Mouse (Mus musculus): ENCODE measurements around the gene Rffl. TPM values are rescaled to one million over a fixed set of nuclear protein-coding genes. Genes with fewer than 3 reads are reported as not detected.

Rffl gene
- polyA plus RNA-seq, 1 experiment: 15.3 TPM

DNA sequence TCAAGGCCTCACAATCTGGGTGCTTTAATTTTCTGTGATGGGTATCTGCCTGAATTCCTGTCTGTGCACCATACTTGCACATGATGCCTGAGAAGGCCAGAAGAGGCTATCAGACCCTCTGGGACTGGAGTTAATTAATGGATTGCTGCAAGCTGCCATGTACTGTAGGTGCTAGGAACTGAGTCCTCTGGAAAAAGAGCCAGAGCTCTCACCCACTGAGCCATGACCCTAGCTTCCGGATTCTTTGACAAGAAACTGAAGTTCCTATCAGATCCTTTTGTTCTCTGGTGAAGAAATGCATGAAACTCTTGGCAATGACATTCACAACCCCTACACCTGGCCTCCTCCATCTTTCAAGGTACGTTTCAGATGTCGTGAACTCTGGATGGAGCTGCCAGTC, 24.1 kb downstream of the Rffl start:
- Histone ChIP-seq H3K4me3 (ENCODE audit: insufficient read depth, low read depth, low read length) (no peak overlapping the region), H3K27me3 (replicated peaks; ENCODE audit: control insufficient read depth, insufficient read depth, low read length) (no peaks in the 10 kb centered on the region), H3K4me1 (ENCODE audit: control insufficient read depth, insufficient read depth, low read length) (peaks cover 31% of the 10 kb centered on the region), H3K27ac (ENCODE audit: insufficient read depth, low read depth, low read length) (peak overlapping the region; percentile 81), H3K36me3 (ENCODE audit: control insufficient read depth, insufficient read depth, low read length) (no peaks in the 10 kb centered on the region)
- no peak for DNase-seq
- 50% methylated on average over 3 of the region's 3 CpGs for WGBS
- TF ChIP-seq POLR2A (IDR thresholded peaks at IDR 0.05; ENCODE audit: low read depth, low read length): no peak
- TF ChIP-seq CTCF (conservative IDR thresholded peaks at IDR 0.05; ENCODE audit: insufficient read depth, insufficient read length, low read depth, low read length): no peak

DNA sequence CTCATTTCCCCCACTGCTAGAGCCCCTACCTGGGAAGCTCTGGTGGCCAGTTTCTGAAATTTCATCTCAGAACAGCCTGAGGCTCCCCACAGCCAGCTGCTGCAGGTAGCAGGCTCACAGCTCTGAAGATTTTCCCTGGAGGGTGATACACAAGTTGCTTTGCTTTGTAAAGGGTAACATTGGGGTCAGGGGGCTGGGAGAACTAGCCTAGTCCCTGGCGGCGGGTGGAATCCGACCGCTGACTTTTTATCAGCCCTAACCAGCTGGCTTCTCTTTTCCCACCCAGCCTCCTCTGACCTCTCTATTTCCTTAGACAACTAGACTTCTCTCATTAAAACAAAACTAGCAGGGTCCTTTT, 25.0 kb downstream of the Rffl start:
- H3K4me3 ChIP-seq (ENCODE audit: insufficient read depth, low read depth, low read length): no peak overlapping the region

DNA sequence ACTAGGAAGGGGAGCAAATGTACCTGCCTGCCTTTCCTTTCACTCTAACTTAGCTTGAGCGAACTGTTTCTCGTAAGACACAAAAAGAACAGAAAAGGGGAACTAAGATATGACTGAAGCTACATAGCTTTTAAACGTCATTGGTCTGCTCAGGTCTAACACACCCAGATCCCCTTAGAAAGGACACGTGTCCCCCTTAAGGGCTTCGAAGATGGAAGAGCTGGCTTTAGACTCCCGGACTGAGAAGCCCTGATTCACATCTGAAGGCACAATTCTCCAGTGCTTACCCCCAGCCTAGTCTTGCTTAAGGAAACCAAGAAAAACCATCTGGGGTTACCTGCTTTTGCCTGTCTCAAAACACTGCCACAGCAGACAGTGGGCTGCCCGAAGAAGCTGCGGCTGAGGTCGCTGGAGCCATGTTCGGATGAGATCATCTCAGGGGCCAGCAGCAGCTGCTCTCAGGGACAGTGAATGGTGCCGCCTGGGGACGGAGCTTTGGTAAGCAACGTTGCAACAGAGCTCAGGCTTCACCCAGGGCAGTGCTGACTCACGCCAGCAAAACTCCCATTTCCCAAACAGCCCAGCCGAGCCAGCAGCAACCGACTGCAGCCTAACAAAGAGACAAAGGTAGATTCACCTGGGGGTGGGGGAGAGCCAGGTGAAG, 25.5 kb downstream of the Rffl start:
- Histone ChIP-seq H3K4me3 (ENCODE audit: insufficient read depth, low read depth, low read length) (no peak overlapping the region), H3K27me3 (replicated peaks; ENCODE audit: control insufficient read depth, insufficient read depth, low read length) (no peaks in the 10 kb centered on the region), H3K27ac (ENCODE audit: insufficient read depth, low read depth, low read length) (peak overlapping the region; percentile 46; the same call in 1 of the 2 replicates), H3K36me3 (ENCODE audit: control insufficient read depth, insufficient read depth, low read length) (no peaks in the 10 kb centered on the region), H3K4me1 (ENCODE audit: control insufficient read depth, insufficient read depth, low read length) (peaks cover 26% of the 10 kb centered on the region; the same call in 1 of the 2 replicates)
- TF ChIP-seq CTCF (conservative IDR thresholded peaks at IDR 0.05; ENCODE audit: insufficient read depth, insufficient read length, low read depth, low read length): peak; percentile 39
- TF ChIP-seq POLR2A (IDR thresholded peaks at IDR 0.05; ENCODE audit: low read depth, low read length): no peak
- DNase-seq: peak; percentile 60
- WGBS: 35% methylated on average over 16 of the region's 16 CpGs

More for the DNA sequence above, 25.0 kb downstream of the Rffl start:
- Histone ChIP-seq H3K36me3 (ENCODE audit: control insufficient read depth, insufficient read depth, low read length) (no peaks in the 10 kb centered on the region), H3K27ac (ENCODE audit: insufficient read depth, low read depth, low read length) (peak overlapping the region; percentile 46; the same call in 1 of the 2 replicates), H3K4me1 (ENCODE audit: control insufficient read depth, insufficient read depth, low read length) (peaks cover 26% of the 10 kb centered on the region; the same call in 1 of the 2 replicates), H3K27me3 (replicated peaks; ENCODE audit: control insufficient read depth, insufficient read depth, low read length) (no peaks in the 10 kb centered on the region)
- TF ChIP-seq POLR2A (IDR thresholded peaks at IDR 0.05; ENCODE audit: low read depth, low read length) (no peak), CTCF (conservative IDR thresholded peaks at IDR 0.05; ENCODE audit: insufficient read depth, insufficient read length, low read depth, low read length) (no peak)
- DNase-seq: no peak
- 61% methylated on average over 4 of the region's 4 CpGs for WGBS

DNA sequence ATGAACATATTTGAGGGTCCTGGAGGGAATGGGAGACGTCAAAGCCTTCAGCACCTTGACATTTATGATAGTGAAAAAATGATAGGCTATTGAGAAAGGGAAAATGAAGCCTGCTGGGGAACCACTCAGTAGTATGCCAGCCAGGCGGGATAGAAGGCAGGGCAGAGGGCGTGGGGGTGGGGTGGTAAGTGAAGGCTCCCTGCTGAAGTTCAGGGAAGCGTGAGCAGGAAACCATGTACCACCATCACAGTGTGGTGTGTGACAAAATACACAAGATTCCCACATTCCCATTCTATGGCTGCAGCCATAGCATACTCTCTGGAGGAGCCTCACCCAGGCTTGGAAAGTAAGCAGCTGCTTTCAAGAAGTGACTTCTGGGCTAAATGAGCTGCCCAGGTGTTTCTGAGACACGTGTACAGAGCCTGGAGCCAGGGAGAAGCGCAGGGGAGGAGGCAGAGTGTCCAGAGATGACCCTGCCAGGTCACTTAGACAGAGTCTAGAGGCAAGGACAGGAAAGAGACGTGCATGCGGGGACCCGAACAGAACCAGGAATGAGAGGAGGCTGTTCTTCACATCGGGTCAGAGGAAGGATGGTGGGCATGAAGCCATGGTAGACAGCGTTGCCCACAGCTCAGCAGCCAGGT, 26.1 kb downstream of the Rffl start:
- Histone ChIP-seq H3K27me3 (replicated peaks; ENCODE audit: control insufficient read depth, insufficient read depth, low read length) (no peaks in the 10 kb centered on the region), H3K4me3 (ENCODE audit: insufficient read depth, low read depth, low read length) (no peak overlapping the region), H3K4me1 (ENCODE audit: control insufficient read depth, insufficient read depth, low read length) (peaks cover 21% of the 10 kb centered on the region; the same call in 1 of the 2 replicates), H3K27ac (ENCODE audit: insufficient read depth, low read depth, low read length) (no peak overlapping the region), H3K36me3 (ENCODE audit: control insufficient read depth, insufficient read depth, low read length) (no peaks in the 10 kb centered on the region)
- no peak for DNase-seq
- TF ChIP-seq POLR2A (IDR thresholded peaks at IDR 0.05; ENCODE audit: low read depth, low read length) (no peak), CTCF (conservative IDR thresholded peaks at IDR 0.05; ENCODE audit: insufficient read depth, insufficient read length, low read depth, low read length) (no peak)
- WGBS: 55% methylated on average over 11 of the region's 11 CpGs

DNA sequence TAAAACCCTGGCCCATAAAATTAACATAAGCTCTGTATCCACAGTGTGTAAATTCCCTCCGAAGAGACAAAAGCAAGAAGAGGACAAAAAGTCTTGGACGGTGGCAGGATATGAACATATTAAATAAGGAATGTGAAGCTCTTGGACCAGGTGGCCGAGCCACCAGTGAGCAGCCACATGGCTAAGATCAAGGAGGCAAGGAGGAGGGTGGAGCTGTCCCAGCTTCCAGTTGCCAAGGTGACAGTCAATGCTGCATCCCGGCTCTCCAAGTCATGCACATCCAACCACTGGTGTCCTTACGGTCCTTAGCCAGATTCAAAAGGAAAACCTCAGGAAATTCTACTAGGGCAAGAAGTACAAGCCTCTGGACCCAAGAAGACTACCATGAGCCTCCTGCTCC, 32.5 kb downstream of the Rffl start:
- H3K4me1 ChIP-seq (ENCODE audit: control insufficient read depth, insufficient read depth, low read length): peaks cover 3% of the 10 kb centered on the region; the same call in 1 of the 2 replicates
- no peak overlapping the region for H3K4me3 ChIP-seq (ENCODE audit: insufficient read depth, low read depth, low read length)
- TF ChIP-seq CTCF (conservative IDR thresholded peaks at IDR 0.05; ENCODE audit: insufficient read depth, insufficient read length, low read depth, low read length) (no peak), POLR2A (IDR thresholded peaks at IDR 0.05; ENCODE audit: low read depth, low read length) (no peak)
- no peak overlapping the region for H3K27ac ChIP-seq (ENCODE audit: insufficient read depth, low read depth, low read length)
- no peaks in the 10 kb centered on the region for H3K27me3 ChIP-seq (replicated peaks; ENCODE audit: control insufficient read depth, insufficient read depth, low read length)
- no peaks in the 10 kb centered on the region for H3K36me3 ChIP-seq (ENCODE audit: control insufficient read depth, insufficient read depth, low read length)
- 40% methylated on average over 5 of the region's 5 CpGs for WGBS
- no peak for DNase-seq

DNA sequence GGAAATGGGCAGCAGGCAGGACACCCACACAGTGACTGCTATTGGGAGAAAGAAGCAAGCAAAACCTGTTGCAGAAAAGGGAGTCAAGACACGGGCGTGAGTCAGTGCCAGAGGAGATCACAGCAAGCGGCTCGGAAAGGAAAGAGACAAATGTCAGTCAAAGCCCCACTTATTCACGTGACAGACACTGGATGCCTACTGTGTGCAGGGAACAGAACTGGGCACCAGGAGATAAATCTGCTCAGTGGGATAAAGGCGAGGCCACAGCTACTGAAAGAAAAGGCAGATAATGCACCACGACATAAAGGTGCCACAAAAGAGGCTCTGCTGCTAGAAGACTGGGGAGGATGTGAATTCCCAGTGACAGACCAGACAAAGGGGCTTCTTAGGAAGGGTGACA, 33.2 kb downstream of the Rffl start:
- Histone ChIP-seq H3K27ac (ENCODE audit: insufficient read depth, low read depth, low read length) (no peak overlapping the region), H3K4me3 (ENCODE audit: insufficient read depth, low read depth, low read length) (no peak overlapping the region), H3K36me3 (ENCODE audit: control insufficient read depth, insufficient read depth, low read length) (no peaks in the 10 kb centered on the region), H3K27me3 (replicated peaks; ENCODE audit: control insufficient read depth, insufficient read depth, low read length) (no peaks in the 10 kb centered on the region), H3K4me1 (ENCODE audit: control insufficient read depth, insufficient read depth, low read length) (peaks cover 3% of the 10 kb centered on the region; the same call in 1 of the 2 replicates)
- 76% methylated on average over 7 of the region's 7 CpGs for WGBS
- DNase-seq: no peak
- no peak for TF ChIP-seq POLR2A (IDR thresholded peaks at IDR 0.05; ENCODE audit: low read depth, low read length)
- no peak for TF ChIP-seq CTCF (conservative IDR thresholded peaks at IDR 0.05; ENCODE audit: insufficient read depth, insufficient read length, low read depth, low read length)

DNA sequence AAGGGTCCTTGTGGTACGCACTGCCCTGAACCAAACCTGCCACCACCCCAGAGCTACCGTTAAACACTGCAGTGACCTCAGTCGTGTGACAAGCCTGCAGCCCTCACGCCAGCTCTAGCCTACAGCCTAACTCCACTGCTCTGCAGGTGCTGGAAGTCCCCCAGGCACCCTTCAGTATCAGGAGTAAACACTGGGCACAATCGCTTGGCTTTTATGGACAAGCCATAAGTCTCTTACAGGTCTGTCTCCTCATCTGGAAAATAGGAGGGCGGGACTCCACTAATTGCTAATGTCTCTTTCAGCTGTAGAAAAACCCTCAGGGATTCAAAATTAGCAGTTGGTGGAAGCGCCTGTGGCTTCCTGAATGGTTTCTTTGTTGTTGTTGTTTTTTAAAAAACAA, 33.8 kb downstream of the Rffl start:
- TF ChIP-seq POLR2A (IDR thresholded peaks at IDR 0.05; ENCODE audit: low read depth, low read length): no peak
- TF ChIP-seq CTCF (conservative IDR thresholded peaks at IDR 0.05; ENCODE audit: insufficient read depth, insufficient read length, low read depth, low read length): no peak
- H3K36me3 ChIP-seq (ENCODE audit: control insufficient read depth, insufficient read depth, low read length): no peaks in the 10 kb centered on the region
- 51% methylated on average over 7 of the region's 7 CpGs for WGBS
- no peaks in the 10 kb centered on the region for H3K27me3 ChIP-seq (replicated peaks; ENCODE audit: control insufficient read depth, insufficient read depth, low read length)
- DNase-seq: no peak
- no peak overlapping the region for H3K4me3 ChIP-seq (ENCODE audit: insufficient read depth, low read depth, low read length)
- peaks cover 3% of the 10 kb centered on the region; the same call in 1 of the 2 replicates for H3K4me1 ChIP-seq (ENCODE audit: control insufficient read depth, insufficient read depth, low read length)
- no peak overlapping the region for H3K27ac ChIP-seq (ENCODE audit: insufficient read depth, low read depth, low read length)

Data from kidney, adult 2 months (tissue).